Mouse (Mus musculus): Measurements from ENCODE around the gene Mast1.

- TF ChIP-seq POLR2A (IDR thresholded peaks at IDR 0.05; ENCODE audit: low read depth, low read length) (no peak), CTCF (conservative IDR thresholded peaks at IDR 0.05; ENCODE audit: insufficient read depth, insufficient read length, low read depth, low read length) (no peak)
These were observed 41.2 kb downstream of the Mast1 start for GRCm38 (mm10) chr8:84895963-84896362.

Measured in kidney, adult 2 months (tissue).